Mouse (Mus musculus): ENCODE results near the gene Tmem190. TPM values are rescaled to one million over a fixed set of nuclear protein-coding genes. Genes with fewer than 3 reads are reported as not detected.
"Not testable (repeated sequence)": the region's sequence is repeated elsewhere in the genome, so short reads cannot be mapped to it uniquely, and the experiment has no call there.

Gene Tmem190
- total RNA-seq, 1 experiment from 2014 or later, result not detected

- no peak for ATAC-seq (replicated peaks in 1 of 2; ENCODE audit: insufficient read depth in 1 of 2, low FRiP score in 2 of 2, low TSS enrichment in 1 of 2, low read depth in 1 of 2, poor library complexity in 2 of 2, severe bottlenecking in 2 of 2)
Observed at GRCm38 (mm10) chr7:4759670-4760069, 23.1 kb upstream of the Tmem190 start.

GRCm38 (mm10) chr7:4764946-4765710 lies 17.6 kb upstream of the Tmem190 start:
- no peak for ATAC-seq (replicated peaks in 1 of 2; ENCODE audit: insufficient read depth in 1 of 2, low FRiP score in 2 of 2, low TSS enrichment in 1 of 2, low read depth in 1 of 2, poor library complexity in 2 of 2, severe bottlenecking in 2 of 2)

- ATAC-seq (replicated peaks in 1 of 2; ENCODE audit: insufficient read depth in 1 of 2, low FRiP score in 2 of 2, low TSS enrichment in 1 of 2, low read depth in 1 of 2, poor library complexity in 2 of 2, severe bottlenecking in 2 of 2), result no peak
Observed at GRCm38 (mm10) chr7:4771202-4771601, 11.5 kb upstream of the Tmem190 start, which contains the start of gene Fam71e2. TSS of gene Fam71e2 (minus strand) at chr7:4771302.

GRCm38 (mm10) chr7:4776131-4776530 lies 6.6 kb upstream of the Tmem190 start:
- no peak for ATAC-seq (replicated peaks in 1 of 2; ENCODE audit: insufficient read depth in 1 of 2, low FRiP score in 2 of 2, low TSS enrichment in 1 of 2, low read depth in 1 of 2, poor library complexity in 2 of 2, severe bottlenecking in 2 of 2)

GRCm38 (mm10) chr7:4776861-4777830 lies 5.6 kb upstream of the Tmem190 start:
- ATAC-seq (replicated peaks in 1 of 2; ENCODE audit: insufficient read depth in 1 of 2, low FRiP score in 2 of 2, low TSS enrichment in 1 of 2, low read depth in 1 of 2, poor library complexity in 2 of 2, severe bottlenecking in 2 of 2), result peak; percentile 15 to 25; a peak in 1 of 4 replicates

GRCm38 (mm10) chr7:4777851-4778637 lies 4.7 kb upstream of the Tmem190 start:
- ATAC-seq (replicated peaks in 1 of 2; ENCODE audit: insufficient read depth in 1 of 2, low FRiP score in 2 of 2, low TSS enrichment in 1 of 2, low read depth in 1 of 2, poor library complexity in 2 of 2, severe bottlenecking in 2 of 2), result no peak

- ATAC-seq (replicated peaks in 1 of 2; ENCODE audit: insufficient read depth in 1 of 2, low FRiP score in 2 of 2, low TSS enrichment in 1 of 2, low read depth in 1 of 2, poor library complexity in 2 of 2, severe bottlenecking in 2 of 2), result 0 out of 4 replicates have a peak, but pooled peaks have one; percentile 11 to 19
Observed at GRCm38 (mm10) chr7:4779921-4780320, 2.8 kb upstream of the Tmem190 start.

GRCm38 (mm10) chr7:4782130-4782529 lies 607 bp upstream of the Tmem190 start:
- no peak for ATAC-seq (replicated peaks in 1 of 2; ENCODE audit: insufficient read depth in 1 of 2, low FRiP score in 2 of 2, low TSS enrichment in 1 of 2, low read depth in 1 of 2, poor library complexity in 2 of 2, severe bottlenecking in 2 of 2)

- no peak for ATAC-seq (replicated peaks in 1 of 2; ENCODE audit: insufficient read depth in 1 of 2, low FRiP score in 2 of 2, low TSS enrichment in 1 of 2, low read depth in 1 of 2, poor library complexity in 2 of 2, severe bottlenecking in 2 of 2)
Observed at GRCm38 (mm10) chr7:4783667-4784268, 1.0 kb downstream of the Tmem190 start.

GRCm38 (mm10) chr7:4788499-4789435 lies 6.0 kb downstream of the Tmem190 start:
- peak in 1 of 2 experiments; percentile 14; a peak in 2 of 4 replicates for ATAC-seq (replicated peaks in 1 of 2; ENCODE audit: insufficient read depth in 1 of 2, low FRiP score in 2 of 2, low TSS enrichment in 1 of 2, low read depth in 1 of 2, poor library complexity in 2 of 2, severe bottlenecking in 2 of 2)

- no peak for ATAC-seq (replicated peaks in 1 of 2; ENCODE audit: insufficient read depth in 1 of 2, low FRiP score in 2 of 2, low TSS enrichment in 1 of 2, low read depth in 1 of 2, poor library complexity in 2 of 2, severe bottlenecking in 2 of 2)
Observed at GRCm38 (mm10) chr7:4789436-4789935, 6.7 kb downstream of the Tmem190 start, which contains the start of gene Tmem238. TSS of gene Tmem238 (minus strand) at chr7:4789656.

- ATAC-seq (replicated peaks in 1 of 2; ENCODE audit: insufficient read depth in 1 of 2, low FRiP score in 2 of 2, low TSS enrichment in 1 of 2, low read depth in 1 of 2, poor library complexity in 2 of 2, severe bottlenecking in 2 of 2), result peak; percentile 89
Observed at GRCm38 (mm10) chr7:4792278-4793212, 9.8 kb downstream of the Tmem190 start, which contains the start of gene Rpl28. TSS of gene Rpl28 (plus strand) at chr7:4792874.

GRCm38 (mm10) chr7:4793248-4793647 lies 10.5 kb downstream of the Tmem190 start:
- not testable (repeated sequence) for ATAC-seq (replicated peaks in 1 of 2; ENCODE audit: insufficient read depth in 1 of 2, low FRiP score in 2 of 2, low TSS enrichment in 1 of 2, low read depth in 1 of 2, poor library complexity in 2 of 2, severe bottlenecking in 2 of 2)

- ATAC-seq (replicated peaks in 1 of 2; ENCODE audit: insufficient read depth in 1 of 2, low FRiP score in 2 of 2, low TSS enrichment in 1 of 2, low read depth in 1 of 2, poor library complexity in 2 of 2, severe bottlenecking in 2 of 2), result no peak
Observed at GRCm38 (mm10) chr7:4793674-4794073, 10.9 kb downstream of the Tmem190 start.
